Mouse (Mus musculus) liver, postnatal 0 days (tissue): Measurements from ENCODE around the gene Gtf3c6.

Experiments
- CTCF ChIP-seq: sonication (generic); IDR thresholded peaks from 2 replicates; pipeline ENCODE4 v1.5.1; 2016; ENCODE audit warnings: antibody characterized with exemption, low read depth
- EP300 ChIP-seq: IDR thresholded peaks from 2 replicates; pipeline ENCODE4 v1.6.1; 2016; ENCODE audit warnings: antibody characterized with exemption, low read depth, mild to moderate bottlenecking

- TF ChIP-seq EP300 (no peak), CTCF (no peak)
Observed at GRCm38 (mm10) chr10:40292640-40293039, 34.7 kb upstream of the Gtf3c6 start.
